Mouse (Mus musculus) heart, postnatal 25 days (tissue): ENCODE data around the gene Spout1. TPM values are rescaled to one million over a fixed set of nuclear protein-coding genes. Genes with fewer than 3 reads are reported as not detected.
"Not testable (repeated sequence)": the region's sequence is repeated elsewhere in the genome, so short reads cannot be mapped to it uniquely, and the experiment has no call there.

Source experiments
- DNase-seq: peaks from one replicate; pipeline ENCODE4 v3.0.0; 2022; ENCODE audit warnings: low spot score
- intact Hi-C: fragments of 180-260 bp; cut with DNase I; formaldehyde crosslinking; loops from one replicate; pipeline ENCODE4 v1.15.1; 2025
- total RNA-seq, 2 experiments: library from RNA; stranded (reverse); gene quantifications; 2 replicates each; pipeline ENCODE4 v1.2.3; 2021

The Spout1 gene
- total RNA-seq, 2 experiments from 2014 or later = 4.5 to 6.1 TPM

DNA sequence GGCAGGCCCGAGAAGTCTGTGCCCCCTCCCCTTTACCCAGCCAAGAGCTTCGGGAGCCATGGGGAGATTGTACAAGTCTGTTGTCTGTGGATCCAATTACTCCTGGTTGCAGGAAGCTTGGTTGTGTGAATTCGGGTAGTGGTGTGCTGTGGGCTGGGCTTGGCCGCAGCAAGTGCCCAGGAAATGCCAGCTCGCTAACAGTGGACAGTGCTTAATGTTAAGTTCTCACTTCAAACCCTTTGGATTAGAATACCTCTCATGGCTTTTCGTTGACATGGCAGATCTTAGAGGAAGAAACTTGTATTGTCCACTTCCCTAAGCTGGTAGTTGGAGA is 43.9 kb downstream of the Spout1 start:
- intact Hi-C loops = no loop called here
- no peak for DNase-seq

DNA sequence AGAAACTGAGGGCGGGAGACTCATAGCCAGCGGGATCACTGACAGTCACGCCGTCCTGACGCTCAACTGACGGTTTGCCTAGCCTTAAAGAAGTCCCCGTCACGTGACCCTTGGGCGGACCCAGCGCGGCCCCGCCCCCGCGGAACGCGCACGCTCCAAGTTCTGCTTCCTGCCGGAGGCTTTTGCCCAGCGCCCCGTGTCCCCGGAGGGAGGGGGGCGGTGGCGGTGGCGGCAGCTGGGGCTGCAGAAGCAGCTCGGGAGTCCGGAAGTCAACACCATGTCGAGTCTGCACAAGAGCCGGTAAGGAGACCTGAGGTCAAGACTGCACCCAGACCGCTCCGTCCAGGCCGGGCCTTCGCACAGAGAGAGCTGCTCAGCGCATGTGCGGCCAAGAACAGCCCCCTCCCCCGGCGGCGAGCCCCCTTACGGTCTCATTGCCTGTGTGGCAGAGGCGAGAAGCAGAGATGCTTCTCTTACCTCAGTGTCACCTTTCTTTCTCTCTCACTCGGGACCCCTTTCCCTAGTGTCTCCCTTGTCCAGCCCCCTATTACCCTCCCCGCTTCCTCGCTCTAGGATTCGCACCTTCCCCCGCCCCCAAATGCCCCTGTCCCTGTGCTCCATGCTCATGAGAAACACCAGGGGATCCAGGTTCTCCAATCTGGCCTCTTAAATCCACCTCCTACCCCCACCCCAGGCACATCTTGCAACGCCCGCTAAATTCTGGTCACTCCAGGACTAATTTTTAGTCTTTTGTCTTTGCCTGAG is 44.5 kb downstream of the Spout1 start, which contains the start of gene Tbc1d13:
Tbc1d13 (plus strand) TSS at position 134 of the 765 bp plus-strand sequence.
- peak; percentile 97 for DNase-seq
- intact Hi-C loops = no loop called here

DNA sequence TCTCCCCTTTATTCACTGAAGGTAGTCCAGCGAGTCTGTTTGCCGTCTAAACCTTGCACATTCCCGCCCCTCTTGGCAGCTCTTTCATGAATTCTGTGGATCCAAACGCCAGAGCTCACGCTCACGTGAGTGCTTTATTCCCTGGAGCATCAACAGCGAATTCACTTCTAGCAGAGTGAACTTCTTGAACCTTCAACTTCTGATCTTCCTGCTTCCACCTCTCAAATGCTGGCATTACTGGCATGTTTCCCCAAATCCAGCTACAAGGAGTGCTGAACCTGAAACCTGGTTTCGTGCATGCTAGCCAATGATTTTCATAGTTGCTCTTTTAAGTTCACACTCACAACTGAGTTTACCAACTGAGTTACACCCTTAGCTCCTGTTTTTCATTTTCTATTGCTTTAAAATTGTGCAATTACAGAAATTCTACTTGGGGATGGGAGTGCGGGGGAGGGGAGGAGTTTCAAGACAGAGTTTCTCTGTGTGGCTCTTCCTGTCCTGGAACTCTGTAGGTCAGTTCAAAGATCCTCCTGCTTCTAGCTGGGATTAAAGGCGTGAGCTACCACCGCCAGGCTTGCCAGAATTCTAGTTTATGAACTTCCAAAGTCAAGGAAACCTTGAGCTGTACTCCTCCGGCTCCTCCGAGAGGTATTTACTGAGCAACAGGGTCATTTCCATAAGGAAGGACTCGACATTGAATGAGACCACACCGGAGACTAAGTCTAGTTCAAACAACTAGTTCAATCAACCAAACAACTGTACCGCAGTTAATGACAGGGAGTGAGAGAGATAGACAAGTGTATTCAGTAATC is 45.3 kb downstream of the Spout1 start:
- intact Hi-C loops = no loop called here
- DNase-seq = no peak

DNA sequence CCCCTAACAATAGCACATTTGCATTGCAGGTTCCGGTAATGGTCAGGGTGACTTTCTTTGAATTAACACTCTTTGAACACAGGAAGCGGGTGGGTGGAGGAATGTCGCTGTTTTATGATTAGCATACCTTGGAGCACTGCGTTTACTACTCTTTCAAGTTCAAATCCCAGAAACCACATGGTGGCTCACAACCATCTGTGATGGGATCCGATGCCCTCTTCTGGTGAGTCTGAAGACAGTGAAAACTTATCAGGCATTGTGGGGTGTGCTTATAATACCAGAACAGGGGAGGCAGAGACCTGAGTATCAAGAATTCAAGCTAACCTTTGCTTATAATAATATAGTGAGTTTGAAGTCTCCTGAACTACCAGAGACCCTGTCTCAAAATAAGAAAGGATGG is 47.0 kb downstream of the Spout1 start:
- intact Hi-C loops = not testable (repeated sequence)

DNA sequence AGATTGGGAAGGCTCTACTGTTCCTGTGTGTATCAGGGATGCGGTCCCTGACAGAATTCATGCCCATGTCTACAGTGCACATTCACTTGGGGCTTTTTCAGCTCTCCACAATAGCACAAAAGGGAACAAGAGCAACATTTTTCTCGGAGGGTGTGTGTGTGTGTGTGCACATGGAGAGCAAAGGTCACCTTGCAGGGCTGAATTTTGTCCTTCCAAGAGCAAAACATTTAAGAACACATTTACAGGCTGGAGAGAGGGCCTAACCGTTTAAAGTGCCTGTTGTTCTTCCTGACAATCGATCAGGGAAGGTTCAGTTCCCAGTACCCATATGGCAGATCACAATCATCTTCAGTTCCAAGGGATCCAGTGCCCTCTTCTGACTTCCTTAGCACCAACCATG is 48.1 kb downstream of the Spout1 start:
- intact Hi-C loops = no loop called here

More for the DNA sequence above, 47.0 kb downstream of the Spout1 start:
- DNase-seq = not testable (repeated sequence)

DNA sequence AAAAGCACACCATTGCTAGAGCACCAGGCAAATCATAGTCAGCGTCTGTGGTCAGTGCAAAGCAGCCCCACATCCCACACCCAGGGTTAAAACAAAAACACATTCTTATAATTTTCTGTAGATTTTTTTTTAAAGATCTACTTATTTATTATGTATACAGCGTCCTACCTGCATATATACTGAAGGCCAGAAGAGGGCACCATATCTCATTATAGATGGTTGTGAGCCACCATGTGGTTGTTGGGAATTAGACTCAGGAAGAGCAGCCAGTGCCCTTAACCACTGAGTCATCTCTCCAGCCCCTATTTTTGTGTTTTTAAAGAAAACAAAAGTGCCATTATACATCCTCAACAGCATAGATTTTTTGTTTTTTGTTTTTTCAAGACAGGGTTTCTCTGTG is 49.5 kb downstream of the Spout1 start:
- intact Hi-C loops = loop anchor here (2.0 kb wide), 2 partner anchors 34 to 142 kb away; no protein-coding TSS in a partner anchor
- no peak for DNase-seq

More for the DNA sequence above, 48.1 kb downstream of the Spout1 start:
- DNase-seq = no peak

DNA sequence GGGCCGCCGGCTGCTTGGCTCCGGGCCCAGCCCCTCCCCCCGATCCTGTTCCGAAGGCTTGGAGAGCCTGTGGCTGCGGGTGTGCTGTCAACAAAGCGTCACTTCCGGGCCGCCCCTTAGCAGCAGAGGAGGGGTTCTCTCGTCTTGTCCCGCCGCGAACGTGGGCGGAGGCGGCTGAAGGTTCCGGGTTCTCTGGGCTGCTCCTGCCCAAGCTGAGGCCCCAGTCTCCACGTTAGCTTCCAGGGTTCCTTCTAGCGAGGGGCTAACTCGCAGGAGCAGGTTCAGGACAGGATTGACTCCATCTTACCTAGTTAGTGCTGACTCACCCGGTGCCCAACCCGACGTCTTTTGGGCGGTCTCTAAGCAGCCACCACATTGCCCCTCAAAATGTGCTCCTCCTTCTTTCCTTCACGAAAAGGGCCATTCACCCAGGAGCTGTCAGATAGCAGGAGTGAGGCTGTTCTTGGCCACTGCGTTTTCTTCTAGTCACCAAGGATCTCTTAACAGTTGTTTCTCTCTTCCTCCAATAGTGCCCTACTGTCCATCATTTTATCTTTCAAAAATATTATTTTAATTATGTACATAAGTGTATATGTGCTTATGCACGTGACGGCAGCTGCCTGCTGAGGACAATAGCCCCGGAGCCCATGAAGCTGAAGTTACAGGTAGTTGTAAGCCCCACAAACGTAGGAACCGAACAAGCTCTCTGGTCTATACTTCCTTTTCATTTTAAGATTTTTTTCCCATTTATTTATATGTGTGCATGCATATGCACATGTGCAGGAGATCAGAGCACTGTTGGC is 53.6 kb downstream of the Spout1 start, which contains the start of gene Zer1:
Zer1 (minus strand) TSS at position 114 of the 803 bp plus-strand sequence.
- intact Hi-C loops = no loop called here
- peak; percentile 95 for DNase-seq

DNA sequence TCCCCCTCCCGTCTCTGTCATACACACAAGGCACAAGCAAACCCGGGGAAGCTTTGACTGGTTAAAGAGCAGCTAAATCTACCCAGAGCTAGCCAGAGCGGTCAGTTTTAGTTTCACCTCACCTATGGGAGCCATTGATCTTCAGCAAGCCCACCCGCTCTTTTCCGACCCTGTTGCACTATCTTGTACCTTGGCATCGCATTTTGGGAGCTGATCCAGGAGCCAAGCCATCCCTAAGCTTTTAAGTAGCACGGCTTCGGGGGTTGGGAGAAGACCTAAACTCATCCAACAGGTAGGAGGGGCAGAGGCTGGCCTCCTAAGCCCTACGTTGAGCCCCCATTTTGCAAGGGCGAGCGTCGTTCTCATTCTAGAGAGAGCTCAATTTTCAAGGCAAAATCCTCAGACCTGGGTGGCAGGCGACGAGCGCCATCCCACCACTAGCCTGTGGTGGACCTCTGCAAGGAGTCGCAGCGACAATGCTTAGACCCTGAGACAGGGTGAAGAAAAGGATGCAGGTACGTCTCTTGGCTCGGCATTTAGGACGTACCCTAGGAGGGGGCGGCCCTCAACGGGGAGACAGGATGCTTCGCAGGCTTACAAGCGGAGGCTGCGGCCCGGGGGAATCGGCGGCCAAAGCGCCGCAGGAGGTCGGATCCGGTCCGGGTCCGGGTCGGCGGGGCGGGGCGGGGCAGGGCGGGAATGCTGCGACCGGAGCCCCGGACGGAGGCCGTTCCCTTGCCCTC is 54.4 kb downstream of the Spout1 start:
- no peak for DNase-seq
- intact Hi-C loops = no loop called here

Other genes with a start within 250 kb of the Spout1 start
- gene Gle1, start 243.0 kb downstream of the Spout1 start, total RNA-seq = 10 to 100 TPM; 25.4 to 26.6 TPM
- gene Sptan1, start 212.9 kb downstream of the Spout1 start, total RNA-seq = 100 to 1,000 TPM; 208 to 216 TPM
- 1 to 10 TPM; 6.5 to 6.8 TPM for gene Wdr34, start 129.6 kb downstream of the Spout1 start, total RNA-seq
- 100 to 1,000 TPM in 1 of 2 experiments, 10 to 100 TPM in 1; 95.8 to 106 TPM for gene Set, start 121.1 kb downstream of the Spout1 start, total RNA-seq
- gene Pkn3, start 100.8 kb downstream of the Spout1 start, total RNA-seq = 10 to 100 TPM; 10.5 to 13.2 TPM
- 1 to 10 TPM; 3.9 to 4.7 TPM for gene Zdhhc12, start 84.8 kb downstream of the Spout1 start, total RNA-seq
- 10 to 100 TPM; 23.5 to 26.7 TPM for gene Zer1, start 53.9 kb downstream of the Spout1 start, total RNA-seq
- gene Tbc1d13, start 44.7 kb downstream of the Spout1 start, total RNA-seq = 10 to 100 TPM; 19.9 to 23.0 TPM
- gene Endog, start 7.0 kb downstream of the Spout1 start, total RNA-seq = 100 to 1,000 TPM in 1 of 2 experiments, 10 to 100 TPM in 1; 93.8 to 100 TPM
- gene Kyat1, start 27.4 kb upstream of the Spout1 start, total RNA-seq = 10 to 100 TPM; 43.1 to 44.0 TPM
- gene Lrrc8a, start 59.3 kb upstream of the Spout1 start, total RNA-seq = 10 to 100 TPM; 58.2 to 66.7 TPM
- gene Gm28035, start 62.1 kb upstream of the Spout1 start, total RNA-seq = 1 to 10 TPM; 3.7 to 4.4 TPM
- gene Phyhd1, start 87.7 kb upstream of the Spout1 start, total RNA-seq = 100 to 1,000 TPM in 1 of 2 experiments, 10 to 100 TPM in 1; 94.8 to 104 TPM
- under 1 TPM in 1 of 2 experiments, not detected in 1; 0.91 TPM for gene Gm28038, start 102.6 kb upstream of the Spout1 start, total RNA-seq
- gene Dolk, start 107.9 kb upstream of the Spout1 start, total RNA-seq = 10 to 100 TPM; 23.6 to 26.3 TPM
- gene Nup188, start 107.9 kb upstream of the Spout1 start, total RNA-seq = 10 to 100 TPM; 19.6 to 20.0 TPM
- 10 to 100 TPM; 39.7 to 40.3 TPM for gene Sh3glb2, start 180.9 kb upstream of the Spout1 start, total RNA-seq
- gene Miga2, start 185.8 kb upstream of the Spout1 start, total RNA-seq = 10 to 100 TPM; 68.5 to 74.0 TPM
- gene Dolpp1, start 213.8 kb upstream of the Spout1 start, total RNA-seq = 10 to 100 TPM in 1 of 2 experiments, 1 to 10 TPM in 1; 8.3 to 10.4 TPM
- 100 to 1,000 TPM; 433 to 486 TPM for gene Crat, start 237.4 kb upstream of the Spout1 start, total RNA-seq
- gene Ptpa, start 237.6 kb upstream of the Spout1 start, total RNA-seq = 10 to 100 TPM; 91.2 to 92.3 TPM